Comparison of ENCODE assay signal across 8 mouse cellular contexts in the genomic region with DNA sequence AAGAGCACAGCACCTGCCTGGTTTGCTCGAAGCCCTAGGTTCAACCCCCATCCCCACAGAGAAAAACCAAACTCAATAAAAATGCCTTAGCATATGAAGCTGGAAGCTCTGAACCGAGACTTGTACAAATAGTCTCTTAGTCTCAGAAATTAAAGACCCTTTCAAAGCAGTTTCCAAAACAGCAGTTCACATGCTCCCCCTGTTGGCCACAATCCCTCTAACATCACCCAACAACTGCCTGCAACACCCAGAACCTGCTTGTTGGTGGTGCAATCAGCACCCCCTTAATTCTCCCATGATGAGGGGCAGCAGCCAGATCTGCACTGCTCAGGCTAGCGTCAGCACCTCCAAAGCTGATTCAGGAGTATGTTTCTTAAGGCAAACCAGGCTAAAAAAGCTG. TPM values are rescaled to one million over a fixed set of nuclear protein-coding genes. Genes with fewer than 3 reads are reported as not detected.
DNase-seq lines count a peak whose midpoint lies in the region; ATAC-seq and TF ChIP-seq lines count a peak whose summit lies in the region.

No protein-coding gene starts in this region.

- H3K27me3 ChIP-seq in heart, postnatal 0 days (ENCODE audit: control insufficient read depth, insufficient read depth, low read length), result no peaks in the 10 kb centered on the region

- H3K27ac ChIP-seq in heart, postnatal 0 days (ENCODE audit: low read depth), result peak overlapping the region; percentile 72

- H3K9ac ChIP-seq in heart, postnatal 0 days (replicated peaks; ENCODE audit: low read depth, low read length), result no peak overlapping the region

- peaks cover 100% of the 10 kb centered on the region for H3K36me3 ChIP-seq in heart, postnatal 0 days (replicated peaks; ENCODE audit: control insufficient read depth, insufficient read depth, low read length)

- WGBS in heart, postnatal 0 days, result 56% methylated on average over 3 of the region's 3 CpGs

- no peaks in the 10 kb centered on the region for H3K9me3 ChIP-seq in heart, postnatal 0 days (replicated peaks; ENCODE audit: control insufficient read depth, low read length)

- ATAC-seq in heart, postnatal 0 days (ENCODE audit: insufficient read depth, low read depth), result no peak
- ATAC-seq in megakaryocyte-erythroid progenitor cell, adult 5-6 weeks (replicated peaks; ENCODE audit: low FRiP score, low TSS enrichment, poor library complexity, severe bottlenecking), result no peak

- DNase-seq in heart, adult 18-20 months, result peak; percentile 23 to 59
- no peak for DNase-seq in heart, adult 11 months
- peak; percentile 42 to 47 for DNase-seq in right cerebral cortex, adult 2 months (ENCODE audit: low spot score in 2 of 2)
- no peak for DNase-seq in right cerebral cortex, postnatal 36 days (ENCODE audit: low spot score in 2 of 2)
- DNase-seq in heart, postnatal 0 days (ENCODE audit: low spot score), result no peak
- peak; percentile 45 for DNase-seq in mesoderm, embryonic 11.5 days (ENCODE audit: low read depth, low spot score)
- DNase-seq in urinary bladder, postnatal 25 days (ENCODE audit: low spot score), result no peak

- no peak overlapping the region for H3K4me3 ChIP-seq in heart, postnatal 0 days (ENCODE audit: low read depth, low read length)

- H3K4me2 ChIP-seq in heart, postnatal 0 days (ENCODE audit: low read depth, low read length), result no peak overlapping the region

- 0 out of 2 replicates have a peak, but pooled peaks cover 15% of the 10 kb centered on the region for H3K4me1 ChIP-seq in heart, postnatal 0 days (ENCODE audit: control insufficient read depth, insufficient read depth)

- TF ChIP-seq EP300 in heart, postnatal 0 days (IDR thresholded peaks at IDR 0.05; ENCODE audit: low read depth), result no peak

- peak; percentile 44 for TF ChIP-seq CTCF in heart, postnatal 0 days (IDR thresholded peaks at IDR 0.05; ENCODE audit: low read depth)

RNA-seq across cellular contexts. Expression of gene Slc22a1, which starts 13.9 kb away (rescaled TPM):
- 10 to 100 TPM; 12.1 to 17.8 TPM for total RNA-seq in heart, adult 18-20 months (2021)
- not detected in 2 replicates for total RNA-seq in heart, postnatal 0 days (2014; rRNA removed; ENCODE audit: low replicate concordance)
- 33.5 and 42.8 TPM in 2 replicates for polyA plus RNA-seq in heart, postnatal 0 days (2015; fragmentation: Nextera tagmentation; extraction: Ambion mirVana)
- total RNA-seq in megakaryocyte-erythroid progenitor cell, adult 5-6 weeks (2014; fragmentation: Nextera tagmentation), result not detected in 2 replicates
- total RNA-seq in megakaryocyte-erythroid progenitor cell, adult 5-6 weeks (2017), result not detected in 2 replicates

Comparison
In these comparisons a context has a peak if more than half of its experiments do, and no peak if none do; other contexts are left out.
1. DNase-seq: peak in heart, adult 18-20 months (2 of 2), right cerebral cortex, adult 2 months (2 of 2) and mesoderm, embryonic 11.5 days (single experiment); none in heart, adult 11 months (single experiment), right cerebral cortex, postnatal 36 days (0 of 2), heart, postnatal 0 days (single experiment) and urinary bladder, postnatal 25 days (single experiment).
2. RNA of gene Slc22a1, which starts 13.9 kb away (total RNA-seq): 12.1 to 17.8 TPM in heart, adult 18-20 months; not detected in heart, postnatal 0 days and not detected in megakaryocyte-erythroid progenitor cell, adult 5-6 weeks; every median in the first group is over 10 times any median in the second.